Mouse (Mus musculus) T-helper 1 cell (primary cell): ENCODE measurements around the gene Ppox.
"Not testable (repeated sequence)": the region's sequence is repeated elsewhere in the genome, so short reads cannot be mapped to it uniquely, and the experiment has no call there.

ENCODE experiments used
- in situ Hi-C: fragments of 300-600 bp; cut with MboI, MseI; formaldehyde crosslinking; loops from one replicate; pipeline ENCODE4 v1.15.1; 2025; ENCODE audit warnings: high pct_unique_total_duplicates

Ppox gene

GRCm38 (mm10) chr1:171280916-171281527 lies at the start of gene Ppox:
Gene Ppox (minus strand): TSS chr1:171281186.
- in situ Hi-C loops, result loop anchor here (10.0 kb wide), 1 partner anchor 864 kb away; the partner anchor contains the start of gene Dcaf8

DNA sequence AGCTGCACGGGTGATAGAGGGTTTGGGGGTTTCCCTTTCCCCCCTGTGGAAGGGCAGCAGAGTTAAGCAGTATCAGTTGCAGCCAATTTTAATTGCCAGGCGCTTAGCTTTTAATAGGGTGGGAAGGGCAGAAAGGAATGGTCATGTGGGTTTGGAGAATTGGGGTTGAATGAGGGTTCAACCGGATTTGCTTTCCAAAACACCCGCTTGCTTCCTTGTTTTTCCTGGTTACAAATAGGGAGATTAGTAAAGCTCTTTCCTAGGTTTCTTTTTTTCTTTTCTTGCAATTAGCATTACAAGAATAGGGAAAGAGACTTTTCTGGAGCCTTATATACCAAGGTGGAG lies 49.2 kb upstream of the Ppox start:
- in situ Hi-C loops, result no loop called here

- in situ Hi-C loops, result no loop called here
Measured at GRCm38 (mm10) chr1:171329433-171330215, 48.6 kb upstream of the Ppox start.

DNA sequence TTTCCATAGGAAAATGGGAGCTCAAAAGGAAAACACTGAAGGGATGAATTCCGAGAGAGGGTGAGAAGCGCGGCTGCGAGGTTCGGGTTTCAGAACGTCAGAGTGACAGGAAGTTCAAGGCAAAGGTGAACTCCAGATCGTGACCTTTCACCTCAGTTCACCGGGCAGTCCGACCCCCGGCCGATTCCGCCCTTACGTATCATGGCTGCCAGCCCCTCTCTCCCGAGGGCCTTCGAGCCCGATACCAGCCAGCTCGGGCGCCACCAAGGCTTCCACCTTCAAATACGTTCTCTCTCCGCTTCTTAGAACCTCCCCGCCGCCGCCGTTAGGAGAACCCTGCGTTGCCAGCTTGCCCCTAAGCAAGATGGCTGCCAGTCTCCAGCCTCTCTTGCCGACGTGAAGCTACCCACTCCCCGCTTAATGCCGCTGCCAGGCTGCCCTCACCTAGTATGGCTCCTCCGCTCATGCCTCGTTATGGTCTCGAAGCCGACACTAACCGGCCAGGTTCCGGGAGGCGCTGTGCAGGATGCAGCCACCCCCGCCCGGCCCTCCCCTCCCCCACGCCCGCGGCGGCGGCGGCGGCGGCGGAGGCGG lies 48.0 kb upstream of the Ppox start, which contains the start of gene Dedd:
Dedd (plus strand) TSS at position 307 of the 594 bp plus-strand sequence.
- in situ Hi-C loops, result no loop called here

GRCm38 (mm10) chr1:171328244-171328643 lies 47.3 kb upstream of the Ppox start:
- in situ Hi-C loops, result no loop called here

DNA sequence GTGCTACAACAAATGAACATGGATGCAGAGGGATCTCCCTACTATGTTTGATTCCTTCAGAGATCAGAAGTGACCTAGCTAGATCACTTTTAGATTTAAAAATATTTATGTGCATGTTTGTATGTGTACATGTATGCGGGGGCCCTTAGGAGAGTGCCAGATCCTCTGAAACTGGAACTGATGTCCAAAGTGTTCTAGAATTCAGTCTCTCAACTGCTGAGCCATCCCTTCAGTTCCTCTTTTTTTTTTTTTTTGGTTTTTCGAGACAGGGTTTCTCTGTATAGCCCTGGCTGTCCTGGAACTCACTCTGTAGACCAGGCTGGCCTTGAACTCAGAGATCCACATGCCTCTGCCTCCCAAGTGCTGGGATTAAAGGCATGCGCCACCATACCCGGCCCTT lies 45.6 kb upstream of the Ppox start:
- in situ Hi-C loops, result not testable (repeated sequence)

- in situ Hi-C loops, result no loop called here
Measured at GRCm38 (mm10) chr1:171325571-171325970, 44.6 kb upstream of the Ppox start.

- in situ Hi-C loops, result no loop called here
Measured at GRCm38 (mm10) chr1:171322012-171322411, 41.0 kb upstream of the Ppox start.

GRCm38 (mm10) chr1:171321415-171321814 lies 40.4 kb upstream of the Ppox start:
- in situ Hi-C loops, result no loop called here

- in situ Hi-C loops, result no loop called here
Measured at GRCm38 (mm10) chr1:171320151-171320550, 39.2 kb upstream of the Ppox start.

- in situ Hi-C loops, result no loop called here
Measured at GRCm38 (mm10) chr1:171319748-171320147, 38.8 kb upstream of the Ppox start.

- in situ Hi-C loops, result no loop called here
Measured at GRCm38 (mm10) chr1:171309321-171309720, 28.3 kb upstream of the Ppox start.

- in situ Hi-C loops, result not testable (repeated sequence)
Measured at GRCm38 (mm10) chr1:171306157-171306556, 25.2 kb upstream of the Ppox start.

DNA sequence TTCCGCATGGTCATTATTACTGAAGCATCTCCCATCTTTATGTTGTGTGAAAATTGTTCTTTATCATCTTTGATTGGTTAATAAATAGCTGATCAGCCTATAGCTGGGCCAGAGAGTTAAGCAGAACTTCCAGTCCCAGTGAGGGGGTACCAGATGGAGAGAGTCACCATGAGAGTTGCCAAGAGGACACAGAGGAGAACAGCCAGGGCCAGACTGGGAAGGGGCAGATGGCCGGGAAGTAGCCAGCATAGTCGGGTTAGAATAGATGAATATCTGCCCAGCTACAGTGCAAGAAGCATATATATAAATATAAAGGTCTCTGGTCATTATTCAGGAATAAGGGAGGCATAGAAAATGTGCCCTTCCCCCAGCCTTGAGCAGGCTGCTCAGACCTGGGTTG lies 17.2 kb upstream of the Ppox start:
- in situ Hi-C loops, result no loop called here

DNA sequence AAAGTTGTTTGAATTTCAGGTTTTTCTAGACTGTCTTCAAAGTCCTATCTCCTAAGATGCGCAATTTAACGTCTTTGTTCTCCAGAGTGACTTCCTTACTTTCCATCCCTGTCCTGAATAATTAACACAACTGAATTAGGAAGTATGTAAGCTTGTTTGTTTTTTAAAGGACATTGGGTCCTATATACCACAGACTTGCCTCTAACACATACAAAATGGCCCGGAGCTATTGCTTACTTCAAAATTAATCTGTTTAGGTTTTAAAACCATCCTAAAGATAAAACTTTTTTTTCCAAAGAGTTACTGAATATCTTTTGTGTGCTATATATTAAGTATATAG lies 14.0 kb upstream of the Ppox start:
- in situ Hi-C loops, result no loop called here

DNA sequence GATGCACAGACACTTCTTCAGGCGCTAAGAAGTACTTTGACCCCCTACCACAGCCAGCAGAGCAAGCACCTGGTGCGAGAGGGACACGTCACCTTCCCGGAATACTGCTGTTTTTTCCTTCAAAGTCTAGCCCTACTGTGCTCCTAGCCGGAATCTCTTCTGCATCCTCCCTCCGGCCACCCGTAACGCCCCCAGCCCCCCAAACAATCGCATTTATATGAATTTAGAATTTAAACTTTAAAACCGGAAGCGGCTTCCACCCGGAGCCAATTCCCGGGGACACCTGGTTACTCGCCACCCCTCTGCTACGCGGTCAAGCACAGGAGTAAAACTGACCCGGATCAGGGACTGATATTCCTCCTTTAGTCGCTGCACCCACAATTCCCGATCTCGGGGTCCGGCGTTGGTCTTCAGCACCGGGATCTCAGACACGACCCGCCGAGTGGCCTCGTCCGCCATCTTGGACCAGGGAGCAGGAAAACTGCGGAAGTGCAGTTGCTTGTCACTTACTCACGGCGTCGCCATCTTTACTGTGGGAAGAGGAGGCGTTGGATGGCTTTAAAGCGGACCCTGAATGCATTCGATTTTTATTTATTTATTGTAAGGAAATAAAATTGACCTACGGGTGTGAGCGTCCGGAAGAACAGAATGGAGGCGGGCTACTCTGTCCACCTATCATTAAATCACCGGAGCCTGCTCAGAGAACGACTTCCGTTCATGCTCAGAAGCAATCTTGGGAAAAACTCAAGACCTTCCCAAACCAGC lies 13.5 kb upstream of the Ppox start, which contains the start of gene Ufc1:
Ufc1 (minus strand) TSS at position 727 of the 765 bp plus-strand sequence.
- in situ Hi-C loops, result no loop called here

DNA sequence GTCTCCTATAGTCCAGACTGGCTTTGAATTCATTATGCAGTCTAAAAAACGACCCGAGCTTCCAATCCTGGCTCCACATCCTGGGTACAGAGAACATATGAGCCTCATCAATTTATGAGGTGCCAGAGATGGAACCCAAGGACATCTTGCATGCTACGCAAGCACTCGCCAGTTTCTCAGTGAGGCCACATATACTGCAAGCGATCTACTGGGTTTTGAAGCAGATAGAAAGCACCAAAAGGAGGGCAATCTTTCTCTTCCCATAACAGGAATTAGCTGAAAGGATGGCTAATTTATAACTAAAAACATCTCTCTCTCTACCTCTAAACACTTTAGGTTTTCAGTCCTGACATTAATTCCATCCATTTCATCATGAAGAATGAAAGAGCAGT lies 12.9 kb upstream of the Ppox start:
- in situ Hi-C loops, result no loop called here

DNA sequence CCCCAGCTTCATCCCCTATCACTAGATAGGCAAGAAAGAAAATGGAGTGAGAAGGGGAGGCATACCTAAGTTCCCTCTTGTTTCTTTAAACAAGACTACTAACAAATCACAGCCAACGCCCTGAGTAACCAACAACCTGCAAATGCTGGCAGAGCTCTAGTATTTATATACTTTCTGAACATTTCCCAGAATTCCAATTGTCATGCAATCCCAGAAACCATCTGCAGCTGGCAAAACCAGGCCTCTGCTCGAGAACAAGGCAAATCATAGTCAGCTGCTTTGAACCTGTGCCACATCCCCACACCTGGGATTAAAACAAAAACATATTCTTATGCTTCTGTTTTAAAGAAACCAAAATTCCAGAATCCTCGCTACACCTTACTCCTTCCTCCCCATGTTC lies 12.4 kb upstream of the Ppox start:
- in situ Hi-C loops, result no loop called here

DNA sequence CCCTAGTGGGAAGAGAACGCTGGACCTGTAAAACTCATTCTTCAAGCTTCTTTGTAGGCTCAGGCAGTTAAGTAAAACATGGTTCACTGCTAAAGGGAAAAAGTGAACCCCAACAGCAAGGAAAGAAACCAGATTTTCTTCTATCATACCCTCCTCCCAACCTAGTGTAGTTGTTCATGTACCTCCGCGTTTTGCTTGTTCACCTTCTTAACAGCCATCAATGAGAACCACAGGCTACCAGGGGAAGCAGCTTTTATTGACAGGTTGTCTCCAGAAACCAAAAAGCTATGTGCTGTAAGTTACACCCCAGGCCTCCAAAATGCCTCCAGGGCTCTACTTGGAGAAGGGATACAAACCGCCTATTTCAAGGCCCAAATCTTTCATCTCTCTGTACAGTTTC lies 7.3 kb upstream of the Ppox start:
- in situ Hi-C loops, result loop anchor here (10.0 kb wide), 1 partner anchor 856 kb away; the partner anchor contains the start of gene Dcaf8

- in situ Hi-C loops, result loop anchor here (10.0 kb wide), 1 partner anchor 857 kb away; the partner anchor contains the start of gene Dcaf8
Measured at GRCm38 (mm10) chr1:171287136-171288081, 6.4 kb upstream of the Ppox start, which contains the start of gene Usp21. Gene Usp21 (minus strand): TSS chr1:171287991.

DNA sequence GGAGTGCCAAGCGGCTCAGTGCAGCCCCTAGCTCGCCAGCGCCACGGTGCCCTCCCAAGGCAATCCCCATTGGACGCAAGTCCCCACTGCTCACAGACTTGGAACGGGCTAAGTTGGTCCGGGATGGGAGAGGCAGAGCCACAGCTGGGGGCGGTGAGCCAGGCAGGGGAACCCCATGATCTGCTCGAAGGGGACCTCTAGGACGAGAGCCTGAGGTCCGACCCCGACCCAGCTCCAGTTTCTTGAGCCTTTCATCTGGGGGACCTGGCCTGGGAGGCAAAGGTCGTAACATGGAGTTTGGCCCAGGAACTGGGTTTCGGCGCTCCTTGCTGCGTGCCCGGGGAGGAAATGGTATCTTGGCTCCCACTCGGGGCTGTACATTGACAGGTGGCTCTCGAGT lies 5.5 kb upstream of the Ppox start:
- in situ Hi-C loops, result loop anchor here (10.0 kb wide), 1 partner anchor 858 kb away; the partner anchor contains the start of gene Dcaf8
